Mouse (Mus musculus) erythroblast, embryonic 14.5 days (primary cell): ENCODE data around the gene Hunk.

ENCODE experiments used
- GATA1 ChIP-seq: IDR thresholded peaks from 2 replicates; pipeline ENCODE4 v1.6.1; 2012; ENCODE audit warnings: low read length, inconsistent platforms, mixed read lengths
- TAL1 ChIP-seq: IDR thresholded peaks from 3 replicates; pipeline ENCODE4 v1.6.1; 2012; ENCODE audit warnings: low read length, inconsistent platforms, mixed read lengths

GRCm38 (mm10) chr16:90522575-90522974, 136.8 kb downstream of the Hunk start:
- no peak for TF ChIP-seq GATA1
- TF ChIP-seq TAL1, result no peak
